Mouse (Mus musculus) testis, adult 2 months (tissue): ENCODE data around the gene Prlh.

Experiments
- CTCF ChIP-seq: fragments of 200-500 bp; IDR thresholded peaks from 2 replicates; pipeline ENCODE4 v1.5.1; 2012; ENCODE audit warnings: low read depth, mild to moderate bottlenecking, inconsistent platforms, low read length, moderate library complexity; ENCODE audit not compliant: control insufficient read depth, insufficient read depth, insufficient replicate concordance
- POLR2A ChIP-seq: fragments of 200-500 bp; IDR thresholded peaks from 2 replicates; pipeline ENCODE4 v1.6.1; 2012; ENCODE audit warnings: low read depth, mild to moderate bottlenecking, inconsistent platforms, low read length, moderate library complexity; ENCODE audit not compliant: control insufficient read depth

GRCm38 (mm10) chr1:90949309-90949708 is 3.6 kb upstream of the Prlh start:
- no peak for TF ChIP-seq CTCF
- TF ChIP-seq POLR2A: no peak
